Mouse (Mus musculus) heart, adult 9 months (tissue): Measurements from ENCODE around the gene Dip2a.

Experiments
- DNase-seq, 2 experiments: peaks; one replicate each; pipeline ENCODE4 v3.0.0; 2022; ENCODE audit warnings: low spot score in 2 of 2

The Dip2a gene

DNA sequence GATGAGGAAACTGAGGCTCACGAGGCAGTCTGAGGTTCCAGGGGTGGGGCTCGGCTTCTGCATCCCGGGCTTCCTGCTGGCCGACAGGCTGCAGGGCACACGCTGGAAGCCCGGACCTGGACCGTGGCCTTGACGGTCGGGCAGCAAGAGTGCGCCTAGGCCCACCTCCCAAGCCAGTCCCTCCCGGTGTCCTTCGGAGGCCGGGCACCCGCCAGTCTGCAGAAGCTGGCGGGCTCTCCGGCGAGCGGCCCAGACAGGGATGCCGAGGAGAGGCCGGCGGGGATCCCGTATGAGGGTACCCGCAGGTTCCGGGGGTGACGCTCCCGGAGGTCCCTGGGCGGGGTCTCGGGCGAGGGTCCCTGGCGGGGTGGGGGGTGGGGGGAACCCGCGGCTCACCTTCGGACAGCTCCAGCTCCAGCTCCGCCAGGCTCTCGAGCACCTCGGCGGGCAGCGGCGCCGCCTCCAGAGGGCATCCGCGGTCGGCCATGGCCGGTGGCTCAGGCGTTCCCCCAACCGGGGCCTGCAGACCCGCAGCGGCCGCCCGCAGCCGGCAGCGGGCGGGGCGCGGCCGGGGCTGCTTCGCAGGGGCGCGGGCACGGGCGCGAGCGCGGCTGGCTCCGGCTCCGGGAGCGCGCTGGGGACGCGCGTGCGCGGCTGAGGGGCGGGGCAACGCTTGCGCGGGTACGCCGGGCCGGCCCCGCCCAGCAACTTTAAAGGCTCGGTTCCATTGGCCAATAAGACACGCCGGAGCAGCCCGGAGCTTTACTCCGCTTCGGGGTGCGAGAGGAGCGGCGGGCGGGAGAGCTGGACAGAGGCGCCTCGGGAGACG lies at the start of gene Dip2a:
TSS of gene Dip2a (minus strand) at position 581 of the 829 bp plus-strand sequence.
- DNase-seq, result peak; percentile 95 to 97

GRCm38 (mm10) chr10:76392596-76392995 lies 47.5 kb upstream of the Dip2a start:
- no peak for DNase-seq

- no peak for DNase-seq
These were observed 46.7 kb upstream of the Dip2a start for GRCm38 (mm10) chr10:76391786-76392185.

DNA sequence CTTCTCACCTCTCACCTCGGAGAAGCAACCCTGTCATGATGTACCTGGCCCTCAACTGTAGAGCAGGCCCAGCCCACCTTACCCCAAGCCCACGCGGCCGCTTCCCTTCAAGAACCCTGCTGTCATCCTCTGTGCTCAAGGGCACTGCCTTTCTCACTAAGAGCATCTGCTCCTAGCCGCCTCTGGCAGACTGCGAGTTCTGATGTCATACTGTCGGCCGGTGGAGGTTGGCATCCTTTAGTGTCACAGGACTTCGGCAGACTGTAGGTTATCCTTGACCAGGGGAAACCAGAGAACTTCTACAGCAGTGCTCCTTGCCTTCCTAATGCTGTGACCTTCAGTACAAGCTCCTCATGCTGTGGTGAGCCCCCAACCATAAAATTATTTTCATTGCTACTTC lies 46.1 kb upstream of the Dip2a start:
- no peak for DNase-seq

DNA sequence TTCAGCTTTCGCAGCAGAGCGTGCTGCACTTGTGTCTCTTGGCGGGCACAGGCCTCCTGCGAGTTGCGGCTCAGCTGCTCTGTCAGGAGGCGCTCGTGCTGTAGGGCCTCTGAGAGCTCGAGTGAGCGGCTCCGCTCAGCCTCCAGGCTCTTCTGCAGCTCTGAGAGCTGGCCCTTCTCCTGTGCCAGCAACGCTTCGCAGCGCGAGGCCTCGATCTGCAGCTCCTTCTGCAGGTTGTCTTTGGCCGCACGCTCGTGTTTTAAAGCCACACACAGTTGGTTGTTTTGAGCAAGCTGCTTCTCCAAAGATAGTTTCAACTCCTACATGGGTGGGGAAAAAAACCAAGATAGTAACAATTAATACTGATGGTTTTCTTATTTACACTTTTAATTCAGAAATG lies 29.9 kb upstream of the Dip2a start:
- DNase-seq, result no peak

DNA sequence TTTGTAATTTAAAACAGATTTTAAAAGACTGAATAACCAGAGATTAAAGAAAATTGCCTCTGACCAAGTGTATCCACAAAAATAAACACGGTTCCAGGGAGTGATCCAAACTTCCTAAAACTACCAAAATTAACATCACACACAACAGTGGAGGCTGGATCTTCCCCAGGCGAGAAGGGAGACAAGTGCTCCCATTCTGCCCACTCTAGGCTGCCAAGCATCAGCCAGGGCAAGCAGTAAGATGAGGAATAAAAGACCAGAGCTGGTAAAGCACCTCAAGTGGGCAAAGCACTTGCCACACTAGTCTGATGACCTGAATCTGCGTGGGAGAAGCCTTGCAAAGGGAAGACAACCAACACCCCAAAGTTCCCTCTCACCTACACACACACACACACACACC lies 26.6 kb upstream of the Dip2a start:
- no peak for DNase-seq

- no peak for DNase-seq
These were observed 23.7 kb upstream of the Dip2a start for GRCm38 (mm10) chr10:76368766-76369165.

GRCm38 (mm10) chr10:76363233-76363632 lies 18.1 kb upstream of the Dip2a start:
- DNase-seq, result no peak

- no peak for DNase-seq
These were observed 13.4 kb upstream of the Dip2a start for GRCm38 (mm10) chr10:76358468-76358867.

GRCm38 (mm10) chr10:76357286-76357875 lies 12.3 kb upstream of the Dip2a start:
- DNase-seq, result no peak

DNA sequence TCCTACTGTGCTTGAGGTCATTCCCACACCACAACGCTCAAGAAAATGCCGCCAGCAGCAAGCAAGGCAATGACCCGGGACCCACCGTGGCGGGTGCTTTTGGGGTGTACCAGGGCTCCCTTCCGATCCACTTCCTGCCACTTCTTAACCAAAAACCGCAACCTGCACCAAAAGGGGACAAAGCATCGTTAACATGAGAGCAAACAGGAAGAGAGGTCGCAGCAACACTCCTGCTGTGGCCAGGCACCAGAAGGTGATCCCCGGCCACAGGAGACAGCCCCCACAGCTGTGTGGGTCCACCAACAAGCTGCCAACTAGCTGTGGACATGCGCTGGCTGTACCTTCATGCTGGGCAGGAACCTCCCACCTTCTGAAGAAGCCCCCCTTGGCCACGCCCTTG lies 9.9 kb upstream of the Dip2a start:
- no peak for DNase-seq

- no peak for DNase-seq
These were observed 8.9 kb upstream of the Dip2a start for GRCm38 (mm10) chr10:76353986-76354385.

- DNase-seq, result no peak
These were observed 6.9 kb upstream of the Dip2a start for GRCm38 (mm10) chr10:76351953-76352352.

DNA sequence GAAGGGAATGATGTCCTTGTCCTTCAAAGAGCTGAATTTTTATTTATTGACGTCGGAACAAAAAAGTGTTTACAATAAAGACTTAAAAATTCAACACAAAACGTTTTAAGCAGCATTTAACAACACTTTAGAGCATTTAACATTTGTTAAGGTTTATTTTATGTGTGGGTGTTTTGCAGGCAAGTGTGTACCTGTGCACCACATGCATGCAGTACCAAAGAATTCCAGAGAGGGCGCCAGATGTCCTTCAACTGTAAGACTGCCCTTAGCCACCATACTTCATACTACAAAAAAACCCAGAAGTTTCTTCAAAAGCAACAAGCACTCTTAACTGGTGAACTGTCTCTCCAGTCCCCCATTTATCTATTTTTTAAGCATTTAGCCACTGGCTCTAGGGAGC lies 1.5 kb upstream of the Dip2a start:
- DNase-seq, result peak in 1 of 2 experiments; percentile 30

DNA sequence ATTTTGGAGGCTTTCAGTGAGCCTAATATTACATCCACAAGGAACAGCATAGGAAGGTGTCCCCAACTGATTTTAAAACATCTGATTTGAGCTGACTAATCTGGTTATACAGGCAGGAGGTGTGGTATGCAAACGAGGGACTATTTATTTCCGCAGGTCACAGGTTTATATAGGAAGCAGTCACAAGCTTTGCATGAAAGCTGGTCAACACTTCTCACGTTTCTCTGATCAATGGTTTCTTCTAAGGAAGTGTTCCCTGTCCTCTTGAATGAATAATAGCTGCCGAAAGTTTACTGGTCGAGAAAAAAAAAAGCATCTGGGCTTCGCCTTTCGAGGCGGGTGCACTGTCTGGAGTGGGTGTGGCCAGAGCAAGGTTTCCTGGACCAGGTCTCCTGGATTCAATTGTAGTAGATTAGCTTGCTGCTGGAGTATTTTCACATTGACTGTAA lies 976 bp upstream of the Dip2a start:
- peak in 1 of 2 experiments; percentile 12 for DNase-seq

- DNase-seq, result no peak
These were observed 430 bp upstream of the Dip2a start for GRCm38 (mm10) chr10:76345540-76345902.

DNA sequence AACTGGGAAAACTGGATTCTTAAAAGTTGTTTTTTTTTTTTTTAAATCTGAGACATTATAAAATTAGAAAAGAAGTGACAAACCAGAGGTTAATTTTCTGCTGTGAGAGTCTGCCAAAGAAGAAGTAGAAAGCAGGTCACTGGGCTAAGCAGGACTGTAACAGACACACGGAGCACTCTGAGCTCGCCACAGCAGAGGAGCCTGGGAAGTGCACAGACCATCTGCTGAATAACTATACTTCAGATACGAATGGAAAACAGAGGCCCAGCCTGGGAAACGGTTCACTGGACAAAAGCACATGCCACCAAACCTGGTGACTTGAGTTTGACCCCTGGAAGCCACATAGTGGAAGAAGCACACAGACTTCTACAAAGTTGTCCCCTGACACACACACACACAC lies 10.7 kb downstream of the Dip2a start:
- DNase-seq, result no peak

- DNase-seq, result no peak
These were observed 13.1 kb downstream of the Dip2a start for GRCm38 (mm10) chr10:76332040-76332439.

DNA sequence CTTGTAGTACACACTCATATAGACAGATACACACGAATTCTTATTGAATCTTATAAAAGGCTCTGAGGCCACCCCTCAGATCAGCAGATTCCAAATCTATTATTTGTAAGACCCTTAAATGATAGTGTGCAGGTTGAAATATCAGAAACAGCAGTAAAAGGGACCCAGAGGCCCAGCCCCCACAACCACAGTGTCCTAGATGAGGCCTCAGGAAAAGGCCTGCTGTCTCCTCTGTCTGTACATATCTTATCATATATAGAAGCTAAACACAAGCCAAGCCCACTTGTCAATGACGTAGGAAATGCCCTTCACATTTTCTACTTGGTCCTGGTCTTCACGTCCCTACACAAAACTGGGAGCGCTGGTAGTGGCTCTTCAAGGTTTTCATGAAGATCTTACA lies 16.0 kb downstream of the Dip2a start:
- DNase-seq, result no peak

DNA sequence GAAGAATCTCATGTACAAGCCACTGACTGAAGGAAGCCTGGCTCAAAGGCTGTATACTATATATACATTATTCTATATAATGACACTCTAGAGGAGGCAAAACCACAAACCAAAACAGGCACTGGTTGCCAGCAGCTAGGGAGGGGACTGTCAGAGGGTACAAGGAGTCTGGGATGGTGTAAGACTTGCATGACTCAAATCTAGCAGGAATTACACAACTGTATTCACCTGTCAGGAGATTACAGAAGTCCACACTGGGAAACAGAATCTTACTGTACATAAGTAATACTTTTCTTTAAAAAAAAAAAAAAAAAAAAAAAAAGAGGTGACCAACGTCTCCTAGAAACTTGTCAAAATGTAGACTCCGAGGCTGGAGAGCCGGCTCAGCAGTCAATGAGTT lies 16.5 kb downstream of the Dip2a start:
- DNase-seq, result no peak

DNA sequence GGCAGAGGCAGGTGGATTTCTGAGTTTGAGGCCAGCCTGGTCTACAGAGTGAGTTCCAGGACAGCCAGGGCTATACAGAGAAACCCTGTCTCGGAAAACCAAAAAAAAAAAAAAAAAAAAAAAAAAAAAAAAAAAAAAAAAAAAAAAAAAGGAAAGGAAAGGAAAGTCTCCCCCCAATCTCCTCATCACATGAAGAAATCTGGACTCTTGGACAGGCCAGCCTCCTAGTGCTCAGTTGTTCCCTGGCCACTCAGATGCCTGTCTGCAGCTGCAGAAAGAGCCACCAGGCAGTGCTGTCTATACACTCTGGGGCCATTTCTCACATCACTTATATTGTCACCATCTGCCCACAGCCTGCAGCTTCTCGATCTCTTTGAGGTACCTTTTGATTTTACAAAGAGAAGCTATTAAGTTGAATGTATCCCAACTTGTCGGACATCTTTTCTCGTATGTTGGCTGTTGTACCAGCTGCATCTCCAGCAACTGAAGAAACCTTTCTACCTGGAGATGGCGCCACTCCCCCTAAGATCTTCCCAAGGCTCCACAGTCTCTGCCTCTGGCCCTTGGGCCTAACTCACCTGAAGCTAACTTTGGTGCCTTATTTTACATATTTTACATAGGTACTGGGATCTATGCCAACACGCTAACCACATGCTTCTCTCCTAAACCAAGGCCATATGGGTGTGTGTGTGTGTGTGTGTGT lies 18.6 kb downstream of the Dip2a start:
- no peak for DNase-seq

- no peak for DNase-seq
These were observed 27.5 kb downstream of the Dip2a start for GRCm38 (mm10) chr10:76317623-76318022.

GRCm38 (mm10) chr10:76316194-76316593 lies 28.9 kb downstream of the Dip2a start:
- DNase-seq, result no peak
